Mouse (Mus musculus) adrenal gland, adult 8-10 months (tissue): Measurements from ENCODE around the gene Cela1. TPM values are rescaled to one million over a fixed set of nuclear protein-coding genes. Genes with fewer than 3 reads are reported as not detected.

Experiments
- DNase-seq: peaks from one replicate; pipeline ENCODE4 v3.0.0; 2022
- total RNA-seq, 4 experiments: library from RNA; stranded (reverse); gene quantifications; 2 replicates each; pipeline ENCODE4 v1.2.4; 2022

The Cela1 gene
- total RNA-seq, 4 experiments from 2014 or later = 107 to 119 (median 115) TPM

DNA sequence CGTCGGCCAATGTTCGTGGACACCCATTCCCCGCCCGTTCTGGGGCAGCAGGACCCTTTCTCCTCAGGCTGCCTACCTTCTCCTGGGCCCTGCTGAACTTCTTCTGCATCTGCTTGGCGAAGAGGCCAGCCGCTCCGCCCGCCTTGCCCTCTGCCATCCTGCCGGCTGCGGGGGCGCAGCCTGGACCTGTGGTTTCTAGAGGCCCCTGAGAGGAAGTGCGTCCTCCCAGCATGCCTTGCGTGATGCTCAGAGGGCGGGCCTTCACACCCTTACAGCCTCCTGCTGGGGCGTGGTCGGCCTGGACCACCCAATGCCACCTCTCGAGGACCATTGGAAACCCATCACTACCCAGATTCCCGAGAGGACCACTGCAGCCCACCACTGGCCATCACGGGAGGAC lies 18.4 kb downstream of the Cela1 start, which contains the start of gene Bin2:
Gene Bin2, minus strand, starts transcription at position 217 of the 400 bp plus-strand sequence.
- no peak for DNase-seq

GRCm38 (mm10) chr15:100667871-100668545 lies 19.7 kb downstream of the Cela1 start:
- DNase-seq = no peak

- no peak for DNase-seq
These were observed 20.3 kb downstream of the Cela1 start for GRCm38 (mm10) chr15:100667420-100667819.

DNA sequence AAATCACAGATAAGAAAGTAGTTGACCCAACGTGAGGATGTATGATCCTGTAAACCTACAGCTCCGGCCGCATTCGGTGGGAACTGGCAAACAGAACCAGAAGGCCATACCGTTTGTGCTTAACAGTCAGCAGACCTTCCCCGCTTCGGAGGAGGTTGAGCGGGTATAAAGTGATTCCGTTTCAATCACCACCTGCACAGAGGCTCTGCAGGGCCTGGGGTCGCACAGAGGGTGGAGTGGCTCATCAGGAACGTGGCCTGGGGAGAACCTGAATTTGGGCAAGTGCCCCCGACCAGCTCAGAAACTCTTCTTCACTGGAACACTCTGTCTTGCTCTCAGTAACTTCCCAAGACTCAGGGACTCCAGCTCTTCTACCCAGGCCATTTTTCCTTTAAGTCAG lies 20.9 kb downstream of the Cela1 start:
- DNase-seq = no peak

DNA sequence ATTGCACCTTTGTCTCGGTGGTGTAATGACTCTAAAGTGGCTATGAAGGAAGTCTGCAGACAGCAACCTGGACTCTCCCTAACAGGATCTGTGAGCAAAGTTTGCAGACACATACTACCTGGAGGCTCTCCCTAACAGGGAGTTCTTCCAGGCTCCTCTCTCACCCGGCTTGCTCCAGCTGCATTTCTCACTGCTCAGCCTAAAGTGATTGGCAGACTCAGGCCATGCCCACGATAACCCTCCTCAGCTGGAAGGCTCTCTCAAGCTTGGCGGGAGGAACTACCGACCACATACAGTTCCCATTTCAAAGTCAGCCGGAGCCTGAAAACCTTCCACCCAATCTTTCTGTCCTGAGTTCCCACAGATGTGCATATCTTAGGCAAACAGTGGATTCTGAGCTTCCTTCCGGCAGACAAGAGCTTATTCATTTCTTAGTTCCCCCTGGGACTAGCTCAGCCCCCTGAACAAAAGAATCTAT lies 21.5 kb downstream of the Cela1 start:
- no peak for DNase-seq

DNA sequence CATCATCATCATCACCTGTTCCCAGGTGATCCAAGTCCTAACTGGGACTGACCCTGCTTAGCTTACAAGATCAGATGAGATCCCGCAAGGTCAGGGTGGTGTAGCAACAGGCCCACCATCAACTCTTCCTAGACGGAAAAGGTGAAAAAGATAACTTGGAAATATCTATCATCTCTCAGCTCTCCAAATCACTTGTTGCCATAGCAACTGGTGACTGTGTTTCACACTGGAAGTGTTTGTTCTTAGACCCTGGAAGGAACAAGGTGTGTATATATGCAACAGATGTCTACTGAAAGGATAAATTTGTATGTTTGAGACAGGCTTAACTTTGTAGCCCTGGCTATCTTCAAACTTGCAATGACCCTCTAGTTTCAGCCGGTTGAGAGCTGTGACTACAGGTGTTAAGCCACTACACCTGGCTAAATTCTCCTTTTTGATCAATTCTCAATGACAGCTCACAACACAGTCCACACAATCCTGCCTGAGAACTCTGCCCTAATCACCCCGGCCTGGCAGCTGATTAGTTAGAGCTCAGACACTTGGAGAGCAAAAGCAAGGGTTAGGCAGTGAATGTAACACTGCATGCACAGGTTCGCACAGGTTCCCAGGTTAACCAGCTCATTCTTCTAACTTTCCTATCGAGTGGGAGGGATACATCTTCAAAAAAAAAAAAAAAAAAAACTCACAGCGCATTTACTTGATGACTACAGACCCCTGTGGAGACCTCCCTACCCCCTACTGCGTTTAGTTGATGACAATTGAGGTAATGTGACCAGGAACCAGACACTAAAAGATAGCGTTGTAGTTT lies 22.1 kb downstream of the Cela1 start:
- DNase-seq = no peak

DNA sequence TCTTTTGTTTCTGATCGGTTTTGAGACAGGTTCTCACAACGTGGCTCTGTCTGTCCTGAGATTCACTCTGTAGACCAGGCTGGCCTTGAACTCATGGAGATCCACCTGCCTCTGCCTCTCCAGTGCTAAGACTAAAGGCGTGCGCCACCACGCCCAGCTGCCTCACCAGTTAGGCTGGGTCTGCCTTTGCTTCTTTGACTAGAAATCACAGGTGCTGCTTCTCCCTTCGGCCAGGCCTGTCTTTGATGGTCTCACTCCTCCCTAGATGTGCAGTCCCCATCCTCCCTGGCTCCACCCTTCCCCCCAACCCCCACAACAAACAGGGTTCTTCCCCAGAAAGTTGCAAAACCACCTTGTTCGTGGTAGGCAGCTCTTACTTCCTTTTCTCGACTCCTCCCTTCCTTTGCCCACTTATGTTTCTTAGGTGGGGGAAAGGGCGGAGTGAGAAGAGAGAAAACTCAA lies 22.9 kb downstream of the Cela1 start:
- DNase-seq = no peak

GRCm38 (mm10) chr15:100660805-100661204 lies 26.9 kb downstream of the Cela1 start:
- DNase-seq = no peak

DNA sequence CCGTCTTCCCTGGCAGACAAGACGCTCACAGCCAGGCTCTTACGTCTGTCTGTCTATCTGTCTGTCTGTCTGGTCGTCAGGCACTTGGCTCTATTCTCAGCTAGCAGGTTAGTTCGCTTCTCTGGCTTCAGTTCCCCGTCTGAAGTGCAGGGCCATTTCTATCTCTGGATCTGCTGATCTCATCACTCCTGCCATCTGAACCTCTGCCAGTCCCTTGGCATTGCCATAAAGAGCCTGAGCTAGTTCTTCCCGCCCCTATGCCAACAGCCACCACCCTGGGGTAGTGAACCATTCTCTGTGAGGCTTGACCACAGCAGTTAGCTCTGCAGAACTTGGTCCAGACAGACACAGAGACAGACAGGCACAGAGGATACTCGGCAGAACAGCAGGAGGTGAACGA lies 27.4 kb downstream of the Cela1 start:
- no peak for DNase-seq

- DNase-seq = no peak
These were observed 32.5 kb downstream of the Cela1 start for GRCm38 (mm10) chr15:100655201-100655600.

DNA sequence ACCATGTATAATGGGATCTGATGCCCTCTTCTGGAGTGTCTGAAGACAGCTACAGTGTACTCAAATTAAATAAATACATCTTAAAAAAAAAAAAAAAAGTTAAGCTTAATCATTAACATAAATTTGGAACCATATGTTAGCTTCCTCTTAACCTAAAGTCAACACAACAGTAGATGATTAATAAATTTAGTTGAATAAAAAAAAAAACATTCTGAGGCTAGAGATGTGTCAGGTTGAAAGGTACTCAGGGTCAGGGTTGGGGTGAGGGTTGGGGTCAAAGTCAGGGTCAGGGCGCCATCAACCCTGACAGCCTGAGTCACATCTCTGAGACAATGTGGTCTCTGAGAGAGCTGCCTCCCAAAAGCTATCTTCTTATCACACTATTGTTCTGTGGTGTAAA lies 33.5 kb downstream of the Cela1 start:
- no peak for DNase-seq

DNA sequence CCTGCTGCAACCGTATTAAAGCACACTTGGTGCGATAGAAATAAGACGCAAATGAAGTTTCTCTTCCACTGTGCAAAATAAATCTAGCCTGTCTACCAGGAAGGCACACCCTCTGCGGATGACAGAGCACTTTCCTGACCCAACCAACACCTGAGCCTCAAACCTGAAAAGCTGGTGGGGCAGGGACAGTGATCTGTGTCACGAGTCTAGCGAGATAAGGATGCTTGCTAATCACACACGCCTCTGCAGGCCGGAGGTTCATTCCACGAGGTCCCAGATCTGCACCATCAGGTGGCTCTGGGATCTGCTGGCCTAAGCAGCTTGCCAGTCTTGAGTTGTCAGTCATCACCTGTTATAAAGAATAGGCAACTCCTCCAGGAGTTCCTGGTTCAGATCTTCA lies 36.1 kb downstream of the Cela1 start:
- no peak for DNase-seq

GRCm38 (mm10) chr15:100650111-100650510 lies 37.6 kb downstream of the Cela1 start:
- DNase-seq = no peak

DNA sequence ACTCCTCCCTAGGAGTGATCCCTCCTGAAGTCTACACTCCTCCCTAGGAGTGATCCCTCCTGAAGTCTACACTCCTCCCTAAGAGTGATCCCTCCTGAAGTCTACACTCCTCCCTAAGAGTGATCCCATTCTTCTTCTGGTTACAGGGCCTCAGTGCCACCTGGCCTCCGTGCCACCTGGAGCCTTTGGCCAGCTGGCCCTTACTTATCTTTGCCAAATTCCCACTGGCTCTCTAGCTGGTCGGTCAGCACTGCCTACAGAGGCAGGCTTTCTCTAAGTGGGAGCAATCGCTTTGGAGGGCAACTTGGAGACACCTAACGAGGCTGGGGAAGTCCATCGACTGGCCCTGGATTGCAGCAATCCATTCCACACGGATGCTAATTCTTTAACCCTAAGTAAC lies 41.6 kb downstream of the Cela1 start:
- DNase-seq = no peak

DNA sequence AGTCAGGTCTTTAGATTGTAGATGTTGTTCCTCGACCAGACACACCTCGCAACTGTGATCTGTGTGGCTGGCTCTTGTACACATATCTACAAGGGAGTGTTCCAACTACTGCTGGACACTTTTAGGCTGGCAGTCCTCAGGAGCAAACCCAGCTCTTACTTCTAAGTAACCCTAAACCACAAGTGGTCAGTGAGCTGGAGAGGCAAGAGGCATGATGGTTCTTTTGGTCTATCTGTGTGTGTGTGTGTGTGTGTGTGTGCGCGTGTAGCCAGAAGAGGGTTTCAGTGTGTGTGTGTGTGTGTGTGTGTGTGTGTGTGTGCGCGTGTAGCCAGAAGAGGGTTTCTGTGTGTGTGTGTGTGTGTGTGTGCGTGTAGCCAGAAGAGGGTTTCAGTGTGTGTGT lies 45.3 kb downstream of the Cela1 start:
- DNase-seq = no peak

- DNase-seq = no peak
These were observed 46.4 kb downstream of the Cela1 start for GRCm38 (mm10) chr15:100641226-100641810.

DNA sequence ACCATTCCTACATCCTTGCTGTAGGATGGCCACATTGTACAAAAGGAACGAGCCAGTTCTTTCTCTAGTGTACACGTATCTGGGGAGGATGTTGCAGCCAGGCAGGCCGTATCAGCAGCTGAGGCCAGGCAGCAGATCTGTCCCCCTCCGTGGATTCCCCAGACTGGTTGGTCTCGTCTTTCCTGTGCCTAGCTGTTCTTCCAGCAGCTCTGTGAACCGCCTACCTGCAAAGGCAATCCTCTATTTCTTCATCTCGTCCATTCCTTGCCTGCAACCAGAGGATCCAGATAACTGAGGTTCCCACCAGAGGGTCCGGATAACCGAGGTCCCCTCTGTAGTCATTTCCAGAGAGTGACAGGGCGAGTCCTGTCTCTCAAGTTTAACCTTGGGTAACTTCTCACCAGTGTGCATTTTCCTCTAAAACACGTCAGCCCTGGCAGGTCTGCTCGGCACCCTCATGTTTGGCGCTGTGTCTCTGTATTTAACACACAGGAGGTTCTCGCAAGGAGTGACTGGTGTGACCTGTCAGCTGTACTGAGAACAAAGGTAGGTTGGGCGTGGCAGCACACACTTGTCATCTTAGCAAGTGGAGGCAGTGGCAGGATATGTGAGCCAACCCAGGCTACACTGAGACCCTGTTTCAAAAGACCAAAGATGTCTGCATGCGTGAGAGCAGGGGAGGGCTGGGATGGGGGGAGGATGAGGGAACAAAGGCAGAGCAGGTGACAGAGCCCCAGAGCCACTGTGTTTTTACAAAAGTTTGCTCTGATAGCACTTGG lies 47.6 kb downstream of the Cela1 start:
- no peak for DNase-seq

- no peak for DNase-seq
These were observed 50.1 kb downstream of the Cela1 start for GRCm38 (mm10) chr15:100637661-100638060.

- no peak for DNase-seq
These were observed 50.8 kb downstream of the Cela1 start, which contains the start of gene Smagp for GRCm38 (mm10) chr15:100636700-100637501. Smagp (minus strand) TSS chr15:100636940.

DNA sequence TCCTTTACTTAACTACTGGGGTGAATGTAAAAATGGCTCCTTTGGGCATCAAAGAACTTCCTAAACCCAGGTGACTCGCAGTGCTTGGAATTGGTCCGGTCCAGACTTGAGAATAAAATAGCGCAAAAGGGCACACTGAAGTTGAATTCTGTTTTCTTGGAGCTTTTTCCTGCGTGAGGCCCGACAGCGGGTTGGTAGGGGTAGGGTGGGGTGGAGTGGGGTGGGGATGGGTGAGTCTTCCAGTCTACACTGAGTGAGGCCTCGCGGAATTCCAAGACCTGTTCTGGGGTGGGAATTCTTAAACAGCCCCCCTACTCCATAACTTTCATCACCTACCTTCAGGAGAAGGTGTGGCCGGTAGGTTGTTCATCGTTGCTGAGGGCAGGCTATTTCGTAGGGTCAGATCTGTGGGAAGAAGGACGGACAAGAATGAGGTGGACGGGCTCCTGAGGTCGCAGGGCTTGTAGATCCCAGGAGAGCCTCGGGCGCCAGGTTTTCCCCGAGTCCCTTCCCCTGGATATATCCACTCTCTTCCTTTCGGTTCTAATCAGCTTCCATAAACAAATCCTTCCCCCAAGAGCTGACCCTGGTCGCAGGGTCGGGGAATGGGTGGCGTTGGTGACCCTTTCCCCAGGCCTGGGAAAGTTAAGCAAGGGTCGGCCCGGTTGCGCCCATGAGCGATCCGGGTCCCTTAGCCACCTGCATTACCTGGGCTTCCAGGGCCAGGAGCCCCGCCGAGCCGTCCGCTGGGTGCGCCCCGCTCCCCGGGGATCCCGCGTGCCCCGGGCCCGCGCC lies 51.7 kb downstream of the Cela1 start:
- DNase-seq = no peak

GRCm38 (mm10) chr15:100635239-100635638 lies 52.5 kb downstream of the Cela1 start:
- DNase-seq = no peak
